Mouse (Mus musculus) stomach, postnatal 0 days (tissue): ENCODE measurements at regions not wholly inside any gene's neighbourhood (a gene's known extent, or its start where the extent isn't known, plus 50 kb on each side); places are given as distances from the start of the nearest gene placed in this dataset.

Experiments
- ATAC-seq: fragments of 200-750 bp; cut with Nextera tagmentation; 2 replicates; pipeline ENCODE4 v1.8.0; 2017; ENCODE audit not compliant: low FRiP score, low TSS enrichment
- DNase-seq: peaks from one replicate; pipeline ENCODE4 v3.0.0-alpha.2; 2016; ENCODE audit warnings: low spot score
- H3K27ac ChIP-seq: fragments of 300-500 bp; sonication (generic); replicated peaks from 2 replicates; pipeline ENCODE4 v1.5.1; 2014; ENCODE audit warnings: mild to moderate bottlenecking, control low read depth
- H3K27me3 ChIP-seq: fragments of 300-500 bp; sonication (generic); 2 replicates; pipeline ENCODE4 v1.6.1; 2014; ENCODE audit warnings: low read length; ENCODE audit not compliant: control insufficient read depth, insufficient read depth
- H3K36me3 ChIP-seq: fragments of 300-500 bp; sonication (generic); 2 replicates; pipeline ENCODE4 v1.6.1; 2014; ENCODE audit warnings: low read length, mixed read lengths; ENCODE audit not compliant: control insufficient read depth, insufficient read depth
- H3K4me1 ChIP-seq: fragments of 300-500 bp; sonication (generic); replicated peaks from 2 replicates; pipeline ENCODE4 v1.6.1; 2014; ENCODE audit warnings: antibody characterized with exemption; ENCODE audit not compliant: control insufficient read depth, insufficient read depth
- H3K4me2 ChIP-seq: fragments of 300-500 bp; sonication (generic); replicated peaks from 2 replicates; pipeline ENCODE4 v1.6.1; 2014; ENCODE audit warnings: low read depth, mild to moderate bottlenecking, control low read depth, moderate library complexity
- H3K4me3 ChIP-seq: fragments of 300-500 bp; sonication (generic); 2 replicates; pipeline ENCODE4 v1.5.1; 2014; ENCODE audit warnings: low read depth, low read length, control low read depth
- H3K9ac ChIP-seq: fragments of 300-500 bp; sonication (generic); 2 replicates; pipeline ENCODE4 v1.6.1; 2014; ENCODE audit warnings: mild to moderate bottlenecking, low read length, control low read depth, mixed read lengths
- H3K9me3 ChIP-seq: fragments of 300-500 bp; sonication (generic); 2 replicates; pipeline ENCODE4 v1.6.1; 2016; ENCODE audit warnings: low read length; ENCODE audit not compliant: control insufficient read depth
- CTCF ChIP-seq: IDR thresholded peaks from 2 replicates; pipeline ENCODE4 v1.5.1; 2016; ENCODE audit warnings: antibody characterized with exemption, low read depth, mild to moderate bottlenecking, moderate library complexity
- EP300 ChIP-seq: optimal IDR thresholded peaks from 2 replicates; pipeline ENCODE3; 2016; ENCODE audit warnings: antibody characterized with exemption
- WGBS: fragments of 180-500 bp; shearing (Covaris S2); extraction: QIAGEN DNeasy Blood & Tissue Kit; methylation state at CpG from one replicate; pipeline ENCODE4 v1.1.7; 2014; 5-methylcytosine and 5-hydroxymethylcytosine counted together

GRCm38 (mm10) chr4:124143630-124144029 lies 225.8 kb upstream of the 4930535I16Rik start:
- Histone ChIP-seq H3K27ac (no peak overlapping the region), H3K36me3 (no peaks in the 10 kb centered on the region), H3K27me3 (no peaks in the 10 kb centered on the region), H3K4me1 (no peaks in the 10 kb centered on the region), H3K4me2 (no peak overlapping the region), H3K4me3 (no peak overlapping the region), H3K9ac (no peak overlapping the region), H3K9me3 (no peaks in the 10 kb centered on the region)
- no peak for ATAC-seq
- WGBS, result 57% methylated on average over 5 of the region's 5 CpGs
- no peak for DNase-seq
- TF ChIP-seq EP300 (no peak), CTCF (no peak)

GRCm38 (mm10) chr4:124143226-124143625 lies 225.4 kb upstream of the 4930535I16Rik start:
- TF ChIP-seq EP300 (no peak), CTCF (no peak)
- H3K27ac ChIP-seq, result no peak overlapping the region
- H3K27me3 ChIP-seq, result no peaks in the 10 kb centered on the region

GRCm38 (mm10) chr4:124142083-124142482 lies 224.3 kb upstream of the 4930535I16Rik start:
- H3K36me3 ChIP-seq, result no peaks in the 10 kb centered on the region
- H3K4me1 ChIP-seq, result no peaks in the 10 kb centered on the region
- H3K9ac ChIP-seq, result no peak overlapping the region
- 7% methylated on average over 5 of the region's 5 CpGs for WGBS
- DNase-seq (peak; percentile 86), ATAC-seq (no peak)
- no peak overlapping the region for H3K27ac ChIP-seq
- no peak overlapping the region for H3K4me2 ChIP-seq
- no peak overlapping the region for H3K4me3 ChIP-seq
- H3K27me3 ChIP-seq, result no peaks in the 10 kb centered on the region
- TF ChIP-seq EP300, result no peak
- peak; percentile 97 for TF ChIP-seq CTCF
- no peaks in the 10 kb centered on the region for H3K9me3 ChIP-seq

More at GRCm38 (mm10) chr4:124143226-124143625, 225.4 kb upstream of the 4930535I16Rik start:
- H3K9ac ChIP-seq, result no peak overlapping the region
- H3K36me3 ChIP-seq, result no peaks in the 10 kb centered on the region
- no peaks in the 10 kb centered on the region for H3K4me1 ChIP-seq
- 54% methylated on average over 7 of the region's 7 CpGs for WGBS
- no peak overlapping the region for H3K4me3 ChIP-seq
- no peak overlapping the region for H3K4me2 ChIP-seq
- DNase-seq (no peak), ATAC-seq (no peak)
- no peaks in the 10 kb centered on the region for H3K9me3 ChIP-seq

DNA sequence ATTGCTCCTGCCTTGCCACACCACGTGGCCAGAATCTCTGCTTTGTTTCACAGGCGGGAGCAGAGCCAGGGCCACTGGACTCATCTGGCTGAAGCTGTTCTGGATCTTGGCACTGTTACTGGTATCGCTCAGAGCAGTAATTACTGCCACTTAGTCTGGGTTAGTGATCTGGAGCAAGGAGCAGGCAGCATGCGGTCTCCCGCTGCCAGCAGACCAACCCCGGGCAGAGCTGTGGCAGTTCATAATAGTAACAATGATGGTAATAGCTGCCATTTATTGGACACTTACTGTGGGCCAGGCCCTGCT lies 217.3 kb upstream of the 4930535I16Rik start:
- Histone ChIP-seq H3K36me3 (no peaks in the 10 kb centered on the region), H3K4me1 (no peaks in the 10 kb centered on the region), H3K9me3 (no peaks in the 10 kb centered on the region), H3K27ac (no peak overlapping the region), H3K4me3 (no peak overlapping the region), H3K27me3 (no peaks in the 10 kb centered on the region), H3K9ac (no peak overlapping the region), H3K4me2 (no peak overlapping the region)
- DNase-seq (no peak), ATAC-seq (peak; percentile 42; the same call in 1 of the 2 replicates)
- TF ChIP-seq EP300, result no peak
- TF ChIP-seq CTCF, result no peak
- 50% methylated on average over 6 of the region's 6 CpGs for WGBS

GRCm38 (mm10) chr4:124134341-124135164 lies 216.7 kb upstream of the 4930535I16Rik start:
- H3K27me3 ChIP-seq, result no peaks in the 10 kb centered on the region
- no peaks in the 10 kb centered on the region for H3K9me3 ChIP-seq
- 10% methylated on average over 6 of the region's 6 CpGs for WGBS
- 0 out of 2 replicates have a peak, but pooled peaks have one; percentile 15 for ATAC-seq
- no peak overlapping the region for H3K27ac ChIP-seq
- no peak for DNase-seq
- H3K36me3 ChIP-seq, result no peaks in the 10 kb centered on the region
- H3K9ac ChIP-seq, result no peak overlapping the region
- H3K4me3 ChIP-seq, result no peak overlapping the region
- no peak overlapping the region for H3K4me2 ChIP-seq
- no peaks in the 10 kb centered on the region for H3K4me1 ChIP-seq
- TF ChIP-seq CTCF, result no peak
- no peak for TF ChIP-seq EP300

DNA sequence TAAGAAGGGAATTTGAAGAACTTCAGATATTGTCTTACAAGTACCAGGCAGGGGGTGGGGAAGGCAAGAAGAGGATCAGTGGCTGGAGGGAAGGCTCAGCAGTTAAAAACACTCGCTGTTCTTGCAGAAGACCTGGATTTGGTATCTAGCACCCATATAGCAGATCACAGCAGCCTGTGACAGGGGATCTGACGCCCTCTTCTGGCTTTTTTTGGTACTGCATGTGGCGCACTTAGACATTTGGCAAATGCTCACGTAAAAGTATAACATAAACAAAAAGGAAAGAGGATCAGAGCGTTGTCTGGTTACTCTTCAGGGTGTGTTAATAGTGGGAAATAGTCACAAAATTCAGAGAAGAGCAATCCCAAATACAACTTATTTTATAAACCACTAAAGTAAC lies 213.1 kb upstream of the 4930535I16Rik start:
- no peak overlapping the region for H3K4me2 ChIP-seq
- DNase-seq (no peak), ATAC-seq (no peak)
- H3K4me3 ChIP-seq, result no peak overlapping the region
- peak; percentile 52 for TF ChIP-seq CTCF
- TF ChIP-seq EP300, result no peak
- no peaks in the 10 kb centered on the region for H3K9me3 ChIP-seq
- no peaks in the 10 kb centered on the region for H3K27me3 ChIP-seq
- H3K27ac ChIP-seq, result no peak overlapping the region
- no peaks in the 10 kb centered on the region for H3K36me3 ChIP-seq
- H3K9ac ChIP-seq, result no peak overlapping the region
- H3K4me1 ChIP-seq, result no peaks in the 10 kb centered on the region
- WGBS, result 62% methylated on average over 5 of the region's 5 CpGs
